In genomic region chr7:35130059-35130738, GRCm38 (mm10) we compare ENCODE assay signal across 14 mouse cellular contexts. TPM values are rescaled to one million over a fixed set of nuclear protein-coding genes. Genes with fewer than 3 reads are reported as not detected.
DNase-seq lines count a peak whose midpoint lies in the region; ATAC-seq and TF ChIP-seq lines count a peak whose summit lies in the region.
"Had no signal": no experiment of that assay in that cellular context is flagged by ENCODE, and none has a peak within 500 bp of the region (broad histone marks: within the 10 kb centered on the region; RNA-seq: fewer than 3 reads in every experiment).

No protein-coding gene starts in this region.

- DNase-seq in adrenal gland, postnatal 10 days, result peak; percentile 70
- no peak for DNase-seq in adrenal gland, adult 8-10 months
- DNase-seq in liver, adult 2 months (ENCODE audit: extremely low read depth, low read depth, low spot score), result peak; percentile 91
- DNase-seq in liver, embryonic 11.5 days (ENCODE audit: low spot score), result no peak
- peak; percentile 72 to 78 for DNase-seq in cerebellum, postnatal 14 days
- DNase-seq in right cerebral cortex, postnatal 36 days (ENCODE audit: low spot score in 2 of 2), result no peak
- DNase-seq in forebrain, embryonic 10.5 days (ENCODE audit: extremely low spot score, low spot score), result no peak
- DNase-seq: heart, postnatal 14 days; right cerebral cortex, postnatal 25 days had no signal

- WGBS in liver, adult 2 months, result 33% methylated on average over 13 of the region's 13 CpGs
- WGBS in liver, embryonic 11.5 days, result 84% methylated on average over 13 of the region's 13 CpGs
- 76% methylated on average over 13 of the region's 13 CpGs for WGBS in stomach, embryonic 14.5 days
- WGBS in forebrain, embryonic 10.5 days, result 90% methylated on average over 13 of the region's 13 CpGs

- peak overlapping the region; percentile 63 for H3K9ac ChIP-seq in liver, adult 2 months (ENCODE audit: low read depth, low read length)
- H3K9ac ChIP-seq in liver, embryonic 11.5 days (ENCODE audit: low read depth, low read length), result no peak overlapping the region
- no peak overlapping the region for H3K9ac ChIP-seq in stomach, embryonic 14.5 days (replicated peaks; ENCODE audit: low read depth, low read length)

- no peaks in the 10 kb centered on the region for H3K9me3 ChIP-seq in liver, embryonic 11.5 days (ENCODE audit: control insufficient read depth, low read length)
- H3K9me3 ChIP-seq in stomach, embryonic 14.5 days (ENCODE audit: control insufficient read depth, low read depth, low read length), result no peaks in the 10 kb centered on the region
- H3K9me3 ChIP-seq in forebrain, embryonic 10.5 days, result peaks cover 2% of the 10 kb centered on the region; the same call in 1 of the 2 replicates

- H3K4me3 ChIP-seq in liver, adult 2 months (ENCODE audit: insufficient read depth, low read depth, low read length), result peak overlapping the region; percentile 14; the same call in 1 of the 2 replicates
- H3K4me3 ChIP-seq in liver, embryonic 11.5 days (ENCODE audit: low read depth, low read length), result no peak overlapping the region
- no peak overlapping the region for H3K4me3 ChIP-seq in stomach, embryonic 14.5 days (ENCODE audit: low read depth, low read length)
- no peak overlapping the region for H3K4me3 ChIP-seq in forebrain, embryonic 10.5 days
- H3K4me3 ChIP-seq: erythroblast, embryonic 14.5 days; left cerebral cortex, adult 2 months had no signal

- TF ChIP-seq CTCF in liver, adult 2 months (IDR thresholded peaks at IDR 0.05; ENCODE audit: low read depth, low read length), result no peak

- peaks cover 48% of the 10 kb centered on the region for H3K4me1 ChIP-seq in liver, adult 2 months (ENCODE audit: control insufficient read depth, insufficient read depth, low read length)
- H3K4me1 ChIP-seq in liver, embryonic 11.5 days (replicated peaks; ENCODE audit: control insufficient read depth, insufficient read depth, low read length), result peaks cover 2% of the 10 kb centered on the region; the same call in 1 of the 2 replicates
- H3K4me1 ChIP-seq in stomach, embryonic 14.5 days (ENCODE audit: control insufficient read depth, insufficient read depth, low read length), result no peaks in the 10 kb centered on the region; the same call in 1 of the 2 replicates
- peaks cover 6% of the 10 kb centered on the region for H3K4me1 ChIP-seq in forebrain, embryonic 10.5 days

- H3K4me2 ChIP-seq in liver, embryonic 11.5 days, result no peak overlapping the region
- H3K4me2 ChIP-seq in stomach, embryonic 14.5 days (replicated peaks; ENCODE audit: low read depth, low read length), result no peak overlapping the region

- TF ChIP-seq POLR2A in liver, adult 2 months (IDR thresholded peaks at IDR 0.05; ENCODE audit: extremely low read depth, insufficient read depth, low read length), result no peak

- no peaks in the 10 kb centered on the region for H3K79me2 ChIP-seq in liver, adult 2 months (ENCODE audit: control insufficient read depth, insufficient read depth, low read length)

- ATAC-seq in liver, embryonic 11.5 days (replicated peaks; ENCODE audit: low FRiP score), result no peak
- ATAC-seq in stomach, embryonic 14.5 days (ENCODE audit: insufficient number of reproducible peaks, insufficient read depth, low FRiP score, low read depth), result 0 out of 2 replicates have a peak, but pooled peaks have one; percentile 35
- ATAC-seq: inflammation-experienced regulatory T-cells, adult 6 months had no signal

- H3K36me3 ChIP-seq in liver, adult 2 months (ENCODE audit: control insufficient read depth, insufficient read depth, low read length), result no peaks in the 10 kb centered on the region
- H3K36me3 ChIP-seq in liver, embryonic 11.5 days (ENCODE audit: control insufficient read depth, insufficient read depth, low read length), result no peaks in the 10 kb centered on the region
- H3K36me3 ChIP-seq in stomach, embryonic 14.5 days (ENCODE audit: control insufficient read depth, insufficient read depth, low read length), result no peaks in the 10 kb centered on the region
- no peaks in the 10 kb centered on the region for H3K36me3 ChIP-seq in forebrain, embryonic 10.5 days (replicated peaks)

- no peaks in the 10 kb centered on the region for H3K27me3 ChIP-seq in liver, adult 2 months (ENCODE audit: control insufficient read depth, insufficient read depth, low read length)
- 0 out of 2 replicates have a peak, but pooled peaks cover 3% of the 10 kb centered on the region for H3K27me3 ChIP-seq in liver, embryonic 11.5 days (replicated peaks; ENCODE audit: control insufficient read depth, insufficient read depth, low read length)
- no peaks in the 10 kb centered on the region for H3K27me3 ChIP-seq in stomach, embryonic 14.5 days (ENCODE audit: control insufficient read depth, insufficient read depth, low read length)
- peaks cover 28% of the 10 kb centered on the region for H3K27me3 ChIP-seq in forebrain, embryonic 10.5 days (ENCODE audit: poor library complexity, severe bottlenecking)

- H3K27ac ChIP-seq in liver, adult 2 months (replicated peaks; ENCODE audit: insufficient read depth, low read depth, low read length), result peak overlapping the region; percentile 89
- no peak overlapping the region for H3K27ac ChIP-seq in liver, embryonic 11.5 days (ENCODE audit: low read depth, low read length)
- H3K27ac ChIP-seq in stomach, embryonic 14.5 days (ENCODE audit: low read length), result no peak overlapping the region
- no peak overlapping the region for H3K27ac ChIP-seq in forebrain, embryonic 10.5 days
- H3K27ac ChIP-seq: left cerebral cortex, adult 2 months; macrophage had no signal

RNA-seq across cellular contexts. Expression of gene Cebpa, which starts 11.1 kb away (rescaled TPM):
- total RNA-seq in adrenal gland, postnatal 10 days (2021), result 100 to 1,000 TPM; 237 to 238 TPM
- 100 to 1,000 TPM in 2 of 4 experiments, 10 to 100 TPM in 2; 45.2 to 106 (median 92.9) TPM for total RNA-seq in adrenal gland, adult 8-10 months (2022)
- 177 and 199 TPM in 2 replicates for total RNA-seq in liver, adult 2 months (2014; rRNA removed)
- polyA plus RNA-seq in liver, adult 2 months (2012; rRNA removed), result 349 and 390 TPM in 2 replicates
- 6.9 and 8.2 TPM in 2 replicates for polyA plus RNA-seq in liver, embryonic 11.5 days (2014; fragmentation: Nextera tagmentation; extraction: Ambion mirVana)
- 3.7 and 4.0 TPM in 2 replicates for polyA plus RNA-seq in stomach, embryonic 14.5 days (2014; fragmentation: Nextera tagmentation; extraction: Ambion mirVana)
- polyA plus RNA-seq in forebrain, embryonic 10.5 days (2016; fragmentation: Nextera tagmentation; extraction: Ambion mirVana), result 0.23 and 0.40 TPM in 2 replicates

RNA-seq across cellular contexts. Expression of gene Slc7a10, which starts 56.0 kb away (rescaled TPM):
- total RNA-seq in adrenal gland, postnatal 10 days (2021), result 1 to 10 TPM; 2.0 to 3.8 TPM
- 10 to 100 TPM; 12.2 to 29.7 (median 14.9) TPM for total RNA-seq in adrenal gland, adult 8-10 months (2022)
- 0.07 and 0.09 TPM in 2 replicates for total RNA-seq in liver, adult 2 months (2014; rRNA removed)
- polyA plus RNA-seq in liver, adult 2 months (2012; rRNA removed), result not detected in 2 replicates
- 0.60 and 1.9 TPM in 2 replicates for polyA plus RNA-seq in liver, embryonic 11.5 days (2014; fragmentation: Nextera tagmentation; extraction: Ambion mirVana)
- 3.5 and 5.0 TPM in 2 replicates for polyA plus RNA-seq in stomach, embryonic 14.5 days (2014; fragmentation: Nextera tagmentation; extraction: Ambion mirVana)
- polyA plus RNA-seq in forebrain, embryonic 10.5 days (2016; fragmentation: Nextera tagmentation; extraction: Ambion mirVana), result 0.64 and 0.79 TPM in 2 replicates
- polyA plus RNA-seq: erythroblast, embryonic 14.5 days; macrophage had no signal

Comparison
In these comparisons a context has a peak if more than half of its experiments do, and no peak if none do; other contexts are left out.
1. DNase-seq: peak in adrenal gland, postnatal 10 days (single experiment), liver, adult 2 months (single experiment) and cerebellum, postnatal 14 days (2 of 2); none in adrenal gland, adult 8-10 months (single experiment), liver, embryonic 11.5 days (single experiment), right cerebral cortex, postnatal 36 days (0 of 2) and forebrain, embryonic 10.5 days (single experiment).
2. RNA of gene Cebpa, which starts 11.1 kb away (polyA plus RNA-seq): 349 to 390 TPM in liver, adult 2 months; 6.9 to 8.2 TPM in liver, embryonic 11.5 days, 3.7 to 4.0 TPM in stomach, embryonic 14.5 days and 0.23 to 0.40 TPM in forebrain, embryonic 10.5 days; every median in the first group is over 10 times any median in the second.